ENCODE assay signal across 8 mouse cellular contexts in genomic region chr16:95605304-95605703, GRCm38 (mm10). TPM values are rescaled to one million over a fixed set of nuclear protein-coding genes. Genes with fewer than 3 reads are reported as not detected.
DNase-seq lines count a peak whose midpoint lies in the region; ATAC-seq and TF ChIP-seq lines count a peak whose summit lies in the region.
"Had no signal": no experiment of that assay in that cellular context is flagged by ENCODE, and none has a peak within 500 bp of the region (broad histone marks: within the 10 kb centered on the region; RNA-seq: fewer than 3 reads in every experiment).

No protein-coding gene starts in this region.

- H3K4me2 ChIP-seq in CH12.LX (ENCODE audit: insufficient read depth, low read depth, poor library complexity, severe bottlenecking), result no peak overlapping the region
- H3K4me2 ChIP-seq: liver, embryonic 15.5 days had no signal

- no peak overlapping the region for H3K27ac ChIP-seq in CH12.LX (ENCODE audit: insufficient read depth, low read depth)
- H3K27ac ChIP-seq: liver, embryonic 15.5 days had no signal

- in situ Hi-C loops in CH12.LX (cut with MboI; ENCODE audit: low pct_ligation_motif_present, low pct_unique_long_range_greater_than_20kb, low sequenced_read_pairs), result no loop called here

- no peaks in the 10 kb centered on the region for H3K9me3 ChIP-seq in CH12.LX (replicated peaks; ENCODE audit: low read length)
- H3K9me3 ChIP-seq: liver, embryonic 15.5 days had no signal

- H3K27me3 ChIP-seq in CH12.LX (replicated peaks), result peaks cover 3% of the 10 kb centered on the region
- H3K27me3 ChIP-seq: liver, embryonic 15.5 days had no signal

- peak; percentile 83 for DNase-seq in CH12.LX (ENCODE audit: extremely low read depth)
- peak; percentile 61 for DNase-seq in MN1 (ENCODE audit: low spot score)
- DNase-seq in cerebellum, adult 8-10 months, result peak; percentile 71
- DNase-seq in gastrocnemius, postnatal 25 days, result peak; percentile 53
- DNase-seq in layer of hippocampus, postnatal 25 days (ENCODE audit: extremely low spot score in 1 of 2, low spot score in 1 of 2), result peak; percentile 78 to 95
- DNase-seq in spleen, postnatal 36 days (ENCODE audit: low spot score in 2 of 2), result peak; percentile 32 to 35

- TF ChIP-seq POLR2A in CH12.LX (IDR thresholded peaks at IDR 0.05; ENCODE audit: low read depth, low read length), result no peak

- ATAC-seq in megakaryocyte-erythroid progenitor cell, adult 5-6 weeks (replicated peaks; ENCODE audit: low FRiP score, low TSS enrichment, poor library complexity, severe bottlenecking), result peak; percentile 79

- TF ChIP-seq EP300 in CH12.LX (IDR thresholded peaks at IDR 0.05; ENCODE audit: low read length), result no peak

- H3K79me2 ChIP-seq in CH12.LX (replicated peaks; ENCODE audit: control insufficient read depth, extremely low read depth, insufficient read depth, poor library complexity, severe bottlenecking), result no peaks in the 10 kb centered on the region

- no peak overlapping the region for H3K4me3 ChIP-seq in CH12.LX (replicated peaks in 1 of 3; ENCODE audit: low read depth in 2 of 3, low read length in 2 of 3, poor library complexity in 1 of 3)
- H3K4me3 ChIP-seq: liver, embryonic 15.5 days had no signal

- dilution Hi-C loops in CH12.LX (cut with MboI; ENCODE audit: extremely low pct_ligation_motif_present, extremely low pct_unique_long_range_greater_than_20kb, low sequenced_read_pairs), result no loop called here

- peak; percentile 78 for TF ChIP-seq RAD21 in CH12.LX (IDR thresholded peaks at IDR 0.05; ENCODE audit: low read depth, low read length)

- H3K4me1 ChIP-seq in CH12.LX (ENCODE audit: control insufficient read depth in 1 of 2, insufficient read depth in 2 of 2), result peaks cover 0 to 7% of the 10 kb centered on the region in 2 experiments; a peak in 3 of 4 replicates
- H3K4me1 ChIP-seq: liver, embryonic 15.5 days had no signal

- no peak overlapping the region for H3K9ac ChIP-seq in CH12.LX (ENCODE audit: insufficient read depth, low read depth)
- H3K9ac ChIP-seq: liver, embryonic 15.5 days had no signal

- peak; percentile 89 to 93 for TF ChIP-seq CTCF in CH12.LX (conservative IDR thresholded peaks at IDR 0.05 in 1 of 2, IDR thresholded peaks at IDR 0.05 in 1 of 2; ENCODE audit: low read depth in 2 of 2, low read length in 2 of 2)

- no peaks in the 10 kb centered on the region for H3K36me3 ChIP-seq in CH12.LX (replicated peaks in 1 of 2; ENCODE audit: control insufficient read depth in 1 of 2, insufficient read depth in 1 of 2, low read length in 1 of 2)
- H3K36me3 ChIP-seq: liver, embryonic 15.5 days had no signal

TF ChIP-seq in CH12.LX, 34 proteins besides CTCF, POLR2A, EP300 and RAD21:
- no peak for TF ChIP-seq CHD1 (IDR thresholded peaks at IDR 0.05; ENCODE audit: low read depth, low read length)
- no peak for TF ChIP-seq ZMIZ1 (IDR thresholded peaks at IDR 0.05; ENCODE audit: low read depth, low read length)
- no peak for TF ChIP-seq TBP (conservative IDR thresholded peaks at IDR 0.05; ENCODE audit: low read depth, low read length)
- no peak for TF ChIP-seq USF2 (conservative IDR thresholded peaks at IDR 0.05; ENCODE audit: low read depth, low read length)
- no peak for TF ChIP-seq CHD2 (IDR thresholded peaks at IDR 0.05; ENCODE audit: low read length)
- peak; percentile 73 for TF ChIP-seq SMC3 (IDR thresholded peaks at IDR 0.05; ENCODE audit: low read depth, low read length)
- 0 out of 2 replicates have a peak, but pooled peaks have one; percentile 21 for TF ChIP-seq IRF4 (IDR thresholded peaks at IDR 0.05; ENCODE audit: low read depth, low read length)

RNA-seq across cellular contexts. Expression of gene Erg, which starts 18.9 kb away (rescaled TPM):
- total RNA-seq in CH12.LX (2012; rRNA removed) (0.34 and 0.42 TPM in 2 replicates), CH12.LX (2014; rRNA removed) (0.07 and 0.11 TPM in 2 replicates)
- 0.78 and 0.81 TPM in 2 replicates for polyA plus RNA-seq in CH12.LX (2012; ENCODE audit: insufficient read length, low read depth)
- total RNA-seq in gastrocnemius, postnatal 25 days (2021), result 10 to 100 TPM in 1 of 2 experiments, 1 to 10 TPM in 1; 9.8 to 12.3 TPM
- 1 to 10 TPM; 4.4 to 5.0 TPM for total RNA-seq in layer of hippocampus, postnatal 25 days (2021)
- 6.8 and 13.7 TPM in 2 replicates for total RNA-seq in megakaryocyte-erythroid progenitor cell, adult 5-6 weeks (2014; fragmentation: Nextera tagmentation)
- 10.9 and 35.8 TPM in 2 replicates for total RNA-seq in megakaryocyte-erythroid progenitor cell, adult 5-6 weeks (2017)

Comparison
In these comparisons a context has a peak if more than half of its experiments do, and no peak if none do; other contexts are left out.
1. DNase-seq: peak in every context shown above with its lines; median percentile 86 in layer of hippocampus, postnatal 25 days; 83 in CH12.LX; 71 in cerebellum, adult 8-10 months; 61 in MN1; 53 in gastrocnemius, postnatal 25 days; 34 in spleen, postnatal 36 days.